Mouse (Mus musculus) cerebellum, adult 2 months (tissue): ENCODE measurements around the gene Cdh23. TPM values are rescaled to one million over a fixed set of nuclear protein-coding genes. Genes with fewer than 3 reads are reported as not detected.

Experiments
- DNase-seq, 2 experiments: peaks; one replicate each; pipeline ENCODE4 v3.0.0; 2021
- H3K27ac ChIP-seq: fragments of 200-500 bp; 2 replicates; pipeline ENCODE4 v1.5.1; 2012; ENCODE audit warnings: low read length, control low read depth, inconsistent platforms; ENCODE audit not compliant: insufficient read depth
- H3K27me3 ChIP-seq: fragments of 200-500 bp; 2 replicates; pipeline ENCODE4 v1.6.1; 2012; ENCODE audit warnings: inconsistent platforms, mild to moderate bottlenecking, low read length, moderate library complexity; ENCODE audit not compliant: control insufficient read depth, insufficient read depth
- H3K4me1 ChIP-seq: fragments of 200-500 bp; 2 replicates; pipeline ENCODE4 v1.6.1; 2011; ENCODE audit warnings: low read length; ENCODE audit not compliant: control insufficient read depth, insufficient read depth
- H3K4me3 ChIP-seq: fragments of 200-500 bp; replicated peaks from 2 replicates; pipeline ENCODE3; 2011; ENCODE audit warnings: mild to moderate bottlenecking, low read depth, low read length, control low read depth; ENCODE audit not compliant: insufficient read depth
- CTCF ChIP-seq: fragments of 200-500 bp; IDR thresholded peaks from 2 replicates; pipeline ENCODE4 v1.5.1; 2011; ENCODE audit warnings: low read depth, mild to moderate bottlenecking, control low read depth, low read length, moderate library complexity, borderline replicate concordance; ENCODE audit not compliant: insufficient read depth
- POLR2A ChIP-seq: fragments of 200-500 bp; IDR thresholded peaks from 2 replicates; pipeline ENCODE4 v1.6.1; 2011; ENCODE audit warnings: low read length, control low read depth, borderline replicate concordance; ENCODE audit not compliant: insufficient read depth
- WGBS: fragments of 180-500 bp; shearing (Covaris S2); methylation state at CpG from one replicate; pipeline ENCODE4 v1.1.7; 2018; 5-methylcytosine and 5-hydroxymethylcytosine counted together
- polyA plus RNA-seq: library from polyadenylated mRNA; depleted of rRNA; stranded (reverse); fragments of >200 nt; gene quantifications from 2 replicates; pipeline ENCODE4 v1.2.3, GENCODE M21; 2012

Cdh23 gene
- polyA plus RNA-seq, 1 experiment = 2.7 TPM

DNA sequence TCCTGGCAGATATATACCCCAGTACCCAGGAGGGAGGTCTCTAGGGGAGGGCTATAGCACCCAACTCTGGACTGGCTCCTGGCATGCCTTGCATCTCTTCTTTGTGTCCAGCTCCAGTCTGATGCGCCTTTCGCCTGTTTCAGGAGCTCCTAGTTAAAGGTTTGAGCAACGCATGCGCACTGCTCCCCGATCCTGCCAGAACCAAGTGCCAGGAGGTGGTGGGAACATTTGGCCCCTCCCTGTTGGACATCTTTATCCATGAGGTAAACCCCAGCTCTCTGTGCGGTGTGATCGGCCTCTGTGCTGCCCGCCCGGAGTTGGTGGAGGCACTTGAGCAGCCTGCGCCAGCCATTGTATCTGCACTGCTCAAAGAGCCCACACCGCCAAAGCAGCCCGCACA is 396.7 kb downstream of the Cdh23 start:
- H3K4me3 ChIP-seq = no peak overlapping the region
- no peak overlapping the region for H3K27ac ChIP-seq
- WGBS = 81% methylated on average over 12 of the region's 12 CpGs
- TF ChIP-seq POLR2A = no peak
- no peak for TF ChIP-seq CTCF
- H3K27me3 ChIP-seq = no peaks in the 10 kb centered on the region
- H3K4me1 ChIP-seq = peaks cover 7% of the 10 kb centered on the region
- DNase-seq = no peak

DNA sequence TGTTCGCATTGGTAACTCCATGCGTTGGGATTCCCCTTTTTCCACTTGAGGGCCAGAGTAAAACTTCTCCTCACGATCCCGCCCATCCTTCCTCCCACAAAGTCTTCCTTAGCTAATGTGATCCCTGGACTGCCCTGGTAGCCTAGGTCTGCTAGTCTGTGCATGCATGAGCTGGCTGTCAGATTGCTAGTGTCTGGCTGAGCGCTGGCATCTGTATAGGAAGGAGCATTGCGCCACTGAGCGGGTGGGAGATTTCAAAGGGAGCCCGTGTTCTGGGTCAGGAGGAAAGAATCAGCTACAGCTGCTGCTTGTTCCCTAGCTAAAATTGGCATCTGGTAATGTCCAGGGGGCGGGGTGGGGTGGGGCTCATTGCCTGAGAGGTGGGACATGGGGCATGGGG is 400.3 kb downstream of the Cdh23 start:
- WGBS = 69% methylated on average over 9 of the region's 9 CpGs
- TF ChIP-seq CTCF (no peak), POLR2A (no peak)
- Histone ChIP-seq H3K27me3 (no peaks in the 10 kb centered on the region), H3K4me3 (no peak overlapping the region), H3K4me1 (peaks cover 7% of the 10 kb centered on the region), H3K27ac (no peak overlapping the region)
- no peak for DNase-seq

DNA sequence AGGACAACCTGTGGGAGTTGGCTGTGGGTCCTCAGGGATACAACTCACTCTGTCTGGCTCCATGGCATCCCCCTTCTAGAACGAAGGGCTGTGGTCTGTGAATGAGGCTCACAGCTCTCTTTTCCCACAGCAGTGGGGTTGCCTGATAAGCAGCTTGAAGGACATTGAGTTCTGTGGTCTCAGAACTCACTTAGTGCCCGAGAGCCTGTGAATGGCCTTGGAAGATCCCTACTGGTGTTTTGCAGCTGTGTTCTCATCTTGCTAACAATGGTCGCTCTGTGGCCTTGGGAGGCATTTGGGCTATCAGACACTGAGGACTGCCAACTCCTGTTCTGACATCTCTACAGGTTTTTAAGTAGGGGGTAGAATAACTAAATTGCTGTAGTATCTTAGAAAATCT is 400.9 kb downstream of the Cdh23 start:
- H3K27me3 ChIP-seq = no peaks in the 10 kb centered on the region
- WGBS = 73% methylated on average over 3 of the region's 3 CpGs
- H3K27ac ChIP-seq = no peak overlapping the region
- no peak overlapping the region for H3K4me3 ChIP-seq
- H3K4me1 ChIP-seq = peaks cover 10% of the 10 kb centered on the region
- no peak for DNase-seq
- TF ChIP-seq POLR2A (no peak), CTCF (no peak)

DNA sequence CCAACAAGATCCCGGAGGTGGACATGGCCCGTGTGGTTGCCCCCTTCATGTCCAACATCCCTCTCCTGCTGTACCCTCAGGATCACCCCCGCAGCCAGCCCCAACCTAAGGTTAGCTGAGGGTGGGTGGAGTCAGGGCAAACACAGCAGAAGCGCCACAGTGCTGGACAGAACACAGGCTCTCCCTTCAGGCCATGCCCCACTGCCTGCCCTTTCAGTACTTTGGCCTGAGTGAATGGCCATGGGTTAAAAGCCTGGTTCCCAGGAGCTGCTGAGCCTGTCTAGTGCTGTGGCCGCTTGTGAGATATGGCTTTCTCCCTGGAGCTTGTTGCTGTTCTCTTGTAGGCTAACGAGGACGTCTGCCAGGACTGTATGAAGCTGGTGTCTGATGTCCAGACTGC is 401.7 kb downstream of the Cdh23 start:
- no peak overlapping the region for H3K4me3 ChIP-seq
- peaks cover 16% of the 10 kb centered on the region for H3K4me1 ChIP-seq
- TF ChIP-seq POLR2A (no peak), CTCF (no peak)
- DNase-seq = no peak
- WGBS = 65% methylated on average over 7 of the region's 7 CpGs
- no peak overlapping the region for H3K27ac ChIP-seq
- no peaks in the 10 kb centered on the region for H3K27me3 ChIP-seq

DNA sequence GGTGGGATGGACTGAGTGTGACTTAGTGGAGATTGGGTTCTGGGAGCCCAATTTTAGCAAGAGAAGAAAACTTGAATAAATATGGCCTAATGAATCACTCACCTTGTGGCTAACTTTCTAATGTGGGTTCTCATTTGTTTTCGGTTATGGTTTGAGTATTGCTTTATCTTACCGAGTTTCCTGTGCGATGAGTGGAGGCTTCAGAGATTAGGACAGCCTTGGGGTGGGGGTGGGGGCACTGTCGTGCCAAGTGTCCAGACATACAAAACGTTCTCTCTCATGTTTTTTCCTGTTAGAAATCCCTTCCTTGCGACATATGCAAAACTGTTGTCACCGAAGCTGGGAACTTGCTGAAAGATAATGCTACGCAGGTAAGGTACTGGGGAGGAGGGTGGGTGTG is 404.1 kb downstream of the Cdh23 start:
- H3K27ac ChIP-seq = no peak overlapping the region
- DNase-seq = no peak
- 85% methylated on average over 8 of the region's 8 CpGs for WGBS
- no peaks in the 10 kb centered on the region for H3K27me3 ChIP-seq
- no peak overlapping the region for H3K4me3 ChIP-seq
- peaks cover 24% of the 10 kb centered on the region for H3K4me1 ChIP-seq
- TF ChIP-seq CTCF = no peak
- no peak for TF ChIP-seq POLR2A

DNA sequence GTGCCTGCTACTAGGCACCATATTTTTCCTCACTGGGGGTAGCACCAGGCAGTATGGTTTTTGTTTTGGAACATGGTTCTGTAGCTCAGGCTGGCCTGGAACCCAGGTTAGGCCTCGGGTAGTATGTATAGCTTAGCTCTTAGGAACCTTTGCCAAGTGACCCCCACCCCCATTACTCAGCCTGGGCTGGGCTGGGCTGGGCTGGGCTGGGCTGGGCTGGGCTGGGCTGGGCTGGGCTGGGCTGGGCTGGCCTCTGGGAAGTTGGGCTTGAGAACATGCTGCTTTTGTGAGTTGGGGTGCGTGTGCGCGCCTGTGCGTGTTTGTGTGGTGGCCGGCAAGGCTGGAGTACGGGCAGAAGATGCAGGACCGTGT is 405.6 kb downstream of the Cdh23 start:
- no peaks in the 10 kb centered on the region for H3K27me3 ChIP-seq
- DNase-seq = no peak
- TF ChIP-seq POLR2A (no peak), CTCF (no peak)
- no peak overlapping the region for H3K27ac ChIP-seq
- no peak overlapping the region for H3K4me3 ChIP-seq
- 72% methylated on average over 8 of the region's 8 CpGs for WGBS
- peaks cover 36% of the 10 kb centered on the region for H3K4me1 ChIP-seq

DNA sequence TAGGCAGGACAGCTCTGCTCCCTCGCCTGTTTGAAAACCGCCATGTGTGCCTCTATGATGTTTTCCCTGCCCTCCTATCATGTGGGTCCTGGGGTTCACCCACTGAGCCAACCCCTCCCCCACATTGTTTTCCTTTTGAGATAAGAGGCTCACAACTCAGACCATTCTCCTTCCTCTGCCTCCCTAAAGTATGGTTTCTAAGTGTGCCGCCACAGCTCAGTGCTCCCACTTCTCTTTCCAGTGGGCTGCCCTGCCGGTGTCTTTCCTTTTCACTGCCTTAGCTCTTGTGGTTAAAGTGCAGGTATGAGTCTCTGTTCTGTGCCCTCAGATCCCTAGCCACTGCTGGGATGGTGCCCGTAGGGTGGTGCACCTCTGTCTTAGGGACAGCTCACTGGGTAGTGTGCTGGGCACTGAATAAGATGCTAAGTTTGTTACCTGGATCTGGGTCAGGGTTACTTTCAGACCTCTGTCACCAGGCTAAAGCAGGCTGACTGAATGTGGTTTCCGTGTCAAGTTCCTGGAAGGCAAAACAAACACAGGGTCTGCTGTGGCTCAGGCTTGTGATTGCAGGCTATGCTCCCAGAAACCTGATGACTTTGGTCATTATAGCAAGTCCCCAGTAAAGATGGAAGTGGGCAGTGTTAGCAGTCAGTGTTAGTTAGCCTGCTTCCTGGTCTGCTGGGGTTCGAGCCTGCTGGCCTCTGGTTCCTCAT is 406.1 kb downstream of the Cdh23 start:
- Histone ChIP-seq H3K4me3 (no peak overlapping the region), H3K4me1 (peaks cover 41% of the 10 kb centered on the region), H3K27me3 (no peaks in the 10 kb centered on the region), H3K27ac (no peak overlapping the region)
- DNase-seq = no peak
- WGBS = 56% methylated on average over 7 of the region's 7 CpGs
- TF ChIP-seq CTCF = no peak
- no peak for TF ChIP-seq POLR2A

DNA sequence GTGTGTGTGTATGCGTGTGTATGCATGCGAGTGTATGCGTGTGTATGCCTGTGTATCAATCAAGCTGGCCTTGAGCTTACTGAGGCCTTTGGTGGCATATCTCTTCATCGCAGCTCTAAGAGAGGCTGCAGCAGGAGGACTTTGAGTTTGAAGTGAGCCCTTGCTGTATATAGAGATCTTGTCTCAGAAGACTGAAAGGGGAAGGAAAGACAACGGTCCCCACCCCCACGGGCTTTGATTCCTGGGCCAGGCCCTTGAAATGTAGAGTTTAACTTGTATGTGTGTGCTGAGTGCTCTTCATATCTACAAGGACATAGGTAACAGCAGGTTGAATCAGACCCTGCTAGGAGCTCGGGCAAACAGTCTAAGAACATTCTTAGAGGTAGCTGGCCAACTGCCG is 407.1 kb downstream of the Cdh23 start:
- Histone ChIP-seq H3K4me1 (peaks cover 49% of the 10 kb centered on the region), H3K27me3 (no peaks in the 10 kb centered on the region), H3K4me3 (no peak overlapping the region), H3K27ac (no peak overlapping the region)
- no peak for TF ChIP-seq POLR2A
- TF ChIP-seq CTCF = no peak
- no peak for DNase-seq
- 78% methylated on average over 8 of the region's 8 CpGs for WGBS
